Mouse (Mus musculus) left cerebral cortex, postnatal 4 days (tissue): ENCODE measurements around the gene Mt2. TPM values are rescaled to one million over a fixed set of nuclear protein-coding genes. Genes with fewer than 3 reads are reported as not detected.

Experiments
- DNase-seq: peaks from one replicate; pipeline ENCODE4 v3.0.0-alpha.2; 2022
- intact Hi-C: fragments of 180-260 bp; cut with DNase I; formaldehyde crosslinking; loops from one replicate; pipeline ENCODE4 v1.15.1; 2025
- total RNA-seq, 2 experiments: library from RNA; stranded (reverse); gene quantifications; 2 replicates each; pipeline ENCODE4 v1.2.3; 2021

The Mt2 gene
- total RNA-seq, 2 experiments from 2014 or later, result 48.9 to 50.5 TPM

DNA sequence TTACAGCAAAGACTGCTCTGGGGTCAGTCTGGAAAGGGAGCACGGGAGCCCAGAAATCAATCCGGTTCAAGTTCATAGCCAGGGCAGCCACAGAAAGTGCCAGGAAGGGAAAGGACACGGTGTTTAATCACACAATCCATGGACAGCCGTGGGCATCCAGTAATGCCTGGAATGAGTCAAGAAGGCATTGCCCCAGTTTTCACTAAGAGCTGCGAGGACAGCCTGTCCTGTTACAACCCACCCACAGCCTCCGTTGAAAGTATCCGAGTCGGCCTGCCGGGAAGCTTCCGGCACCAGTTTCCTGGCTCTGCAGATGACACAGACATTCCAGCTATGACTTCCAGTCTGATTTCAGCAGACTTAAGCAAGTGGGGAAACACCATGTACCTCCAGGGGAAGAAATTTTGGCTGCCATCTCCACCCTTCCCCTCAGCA is 1.1 kb upstream of the Mt2 start:
- intact Hi-C loops, result no loop called here
- no peak for DNase-seq

DNA sequence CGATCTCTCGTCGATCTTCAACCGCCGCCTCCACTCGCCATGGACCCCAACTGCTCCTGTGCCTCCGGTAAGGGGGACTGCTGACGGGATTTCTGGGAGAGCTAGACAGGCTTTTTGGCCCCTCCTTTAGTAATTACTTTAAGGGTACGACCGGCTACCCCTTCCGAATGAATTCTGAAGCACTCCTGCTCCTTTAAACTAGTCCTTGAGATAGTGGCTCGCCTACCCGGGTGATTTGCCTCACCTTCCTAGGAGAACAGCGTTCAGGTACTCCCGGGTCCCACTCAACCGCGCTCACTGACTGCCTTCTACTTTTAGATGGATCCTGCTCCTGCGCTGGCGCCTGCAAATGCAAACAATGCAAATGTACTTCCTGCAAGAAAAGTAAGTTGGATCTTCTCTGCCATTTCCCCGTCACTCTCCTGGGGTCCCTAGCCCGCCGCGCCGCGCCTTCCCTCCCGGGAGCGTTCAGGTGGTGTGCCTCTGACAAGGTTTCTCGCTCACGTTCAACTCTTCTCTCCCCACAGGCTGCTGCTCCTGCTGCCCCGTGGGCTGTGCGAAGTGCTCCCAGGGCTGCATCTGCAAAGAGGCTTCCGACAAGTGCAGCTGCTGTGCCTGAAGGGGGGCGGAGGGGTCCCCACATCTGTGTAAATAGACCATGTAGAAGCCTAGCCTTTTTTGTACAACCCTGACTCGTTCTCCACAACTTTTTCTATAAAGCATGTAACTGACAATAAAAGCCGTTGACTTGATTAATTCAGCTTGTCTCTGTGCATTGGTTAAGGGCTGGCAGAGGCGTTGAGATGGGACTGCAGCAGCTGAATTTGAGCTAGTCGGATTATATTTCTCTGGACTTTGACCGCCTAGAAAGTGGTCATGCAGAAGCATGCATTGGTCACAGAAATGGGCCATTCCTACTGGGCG is 607 bp downstream of the Mt2 start:
- DNase-seq, result peak; percentile 5
- intact Hi-C loops, result no loop called here

DNA sequence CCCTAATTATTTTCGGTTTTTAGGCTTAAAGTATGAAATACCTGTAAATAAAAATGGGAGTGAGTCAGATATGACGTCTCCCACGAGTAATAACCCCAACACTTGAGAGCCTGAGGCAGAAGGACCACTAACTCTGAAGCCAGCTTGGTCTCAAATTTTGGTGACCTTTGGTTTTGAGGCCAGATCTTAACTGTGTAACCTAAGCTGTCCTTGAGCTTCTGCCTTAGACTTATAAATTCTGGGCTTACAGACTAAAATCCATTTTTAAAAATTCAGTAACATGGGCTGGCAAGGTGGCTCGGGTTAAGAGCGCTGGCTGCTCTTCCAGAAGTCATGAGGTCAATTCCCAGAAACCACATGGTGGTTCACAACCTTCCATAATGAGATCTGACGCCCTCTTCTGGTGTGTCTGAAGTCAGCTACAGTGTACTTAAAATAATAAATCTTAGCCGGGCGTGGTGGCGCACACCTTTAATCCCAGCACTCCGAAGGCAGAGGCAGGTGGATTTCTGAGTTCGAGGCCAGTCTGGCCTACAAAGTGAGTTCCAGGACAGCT is 1.5 kb downstream of the Mt2 start:
- DNase-seq, result no peak
- intact Hi-C loops, result no loop called here

DNA sequence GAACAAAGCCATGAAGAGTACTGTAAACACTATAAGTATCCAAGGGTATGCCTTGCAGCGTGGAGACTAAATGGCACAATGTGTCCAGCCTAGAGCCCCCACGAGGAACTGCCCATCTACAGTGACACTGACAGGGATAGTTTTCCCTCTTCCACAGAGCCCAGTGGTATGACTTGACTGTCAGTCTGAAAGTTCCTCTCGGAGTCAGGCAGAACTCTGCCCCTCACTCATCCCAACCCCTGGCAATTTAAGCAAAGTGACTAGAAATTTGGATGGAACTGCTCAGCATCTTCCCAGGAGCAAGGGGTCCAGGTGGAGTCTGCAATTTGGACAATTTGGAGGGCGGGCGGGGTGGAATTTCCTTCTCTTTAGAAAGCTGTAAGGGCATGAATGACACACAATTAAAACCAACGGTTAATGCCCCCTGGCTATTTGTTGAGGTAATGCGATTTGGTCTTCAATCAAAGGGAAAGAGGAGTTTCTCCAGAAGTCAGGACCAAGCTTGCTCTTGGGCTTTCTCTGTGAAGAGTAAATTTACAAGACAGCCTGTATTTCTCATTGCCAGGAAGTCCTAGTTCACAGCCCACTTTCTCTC is 2.3 kb downstream of the Mt2 start:
- intact Hi-C loops, result no loop called here
- DNase-seq, result no peak

DNA sequence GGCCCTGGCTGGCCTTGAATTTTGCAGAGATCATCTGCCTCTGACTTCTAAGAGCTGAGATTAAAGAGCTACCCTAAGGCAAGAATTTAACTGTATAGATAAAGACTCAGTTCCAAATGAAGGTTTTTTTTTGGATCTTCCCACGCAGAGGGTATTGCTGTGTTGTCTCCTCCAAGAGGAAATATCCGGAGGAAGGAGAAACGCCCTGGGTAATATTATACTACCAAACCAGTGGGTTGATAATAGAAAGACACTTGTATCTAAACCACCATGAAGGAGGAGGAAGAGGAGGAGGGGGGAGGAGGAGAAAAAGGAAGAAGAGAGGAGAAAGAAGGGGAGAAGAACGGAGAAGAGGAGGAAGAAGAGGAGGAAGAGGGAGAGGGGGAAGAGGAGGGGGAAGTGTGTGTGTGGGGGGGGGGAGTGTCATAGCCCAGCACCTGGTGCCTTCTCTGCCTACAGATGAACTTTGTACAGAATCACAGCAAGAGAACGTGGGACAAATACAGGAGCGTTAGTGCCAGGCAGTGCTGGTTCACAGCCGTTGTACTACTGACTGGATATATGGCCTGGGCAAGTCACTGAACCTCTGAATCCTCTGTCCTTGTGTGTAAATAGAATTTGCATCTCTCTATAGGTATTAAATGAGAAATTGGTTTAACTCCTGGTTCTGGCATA is 5.4 kb downstream of the Mt2 start:
- intact Hi-C loops, result no loop called here
- no peak for DNase-seq

DNA sequence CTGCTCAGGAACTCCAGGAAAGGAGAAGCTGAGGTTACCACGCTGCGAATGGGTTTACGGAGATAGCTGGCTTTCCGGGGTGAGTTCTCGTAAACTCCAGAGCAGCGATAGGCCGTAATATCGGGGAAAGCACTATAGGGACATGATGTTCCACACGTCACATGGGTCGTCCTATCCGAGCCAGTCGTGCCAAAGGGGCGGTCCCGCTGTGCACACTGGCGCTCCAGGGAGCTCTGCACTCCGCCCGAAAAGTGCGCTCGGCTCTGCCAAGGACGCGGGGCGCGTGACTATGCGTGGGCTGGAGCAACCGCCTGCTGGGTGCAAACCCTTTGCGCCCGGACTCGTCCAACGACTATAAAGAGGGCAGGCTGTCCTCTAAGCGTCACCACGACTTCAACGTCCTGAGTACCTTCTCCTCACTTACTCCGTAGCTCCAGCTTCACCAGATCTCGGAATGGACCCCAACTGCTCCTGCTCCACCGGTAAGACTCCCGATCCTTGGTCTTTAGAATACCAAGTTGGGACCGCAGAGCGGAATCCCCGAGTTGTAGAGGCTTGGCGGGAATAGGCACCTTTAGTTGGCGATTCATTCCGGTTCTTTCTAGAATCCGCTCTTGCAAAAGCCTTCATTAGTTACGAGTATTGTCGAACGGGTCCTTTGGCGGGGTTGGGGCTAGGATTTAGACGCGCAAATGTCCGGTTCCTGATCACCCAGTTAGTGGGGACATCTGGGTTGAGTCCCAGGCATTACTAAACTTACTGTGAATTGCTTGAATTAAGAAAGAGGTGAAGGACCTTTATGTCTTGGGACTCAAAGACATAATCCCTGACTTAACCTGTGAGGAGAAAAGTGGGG is 6.6 kb downstream of the Mt2 start, which contains the start of gene Mt1:
TSS of gene Mt1 (plus strand) at position 226 of the 856 bp plus-strand sequence.
- intact Hi-C loops, result no loop called here
- peak; percentile 81 for DNase-seq

DNA sequence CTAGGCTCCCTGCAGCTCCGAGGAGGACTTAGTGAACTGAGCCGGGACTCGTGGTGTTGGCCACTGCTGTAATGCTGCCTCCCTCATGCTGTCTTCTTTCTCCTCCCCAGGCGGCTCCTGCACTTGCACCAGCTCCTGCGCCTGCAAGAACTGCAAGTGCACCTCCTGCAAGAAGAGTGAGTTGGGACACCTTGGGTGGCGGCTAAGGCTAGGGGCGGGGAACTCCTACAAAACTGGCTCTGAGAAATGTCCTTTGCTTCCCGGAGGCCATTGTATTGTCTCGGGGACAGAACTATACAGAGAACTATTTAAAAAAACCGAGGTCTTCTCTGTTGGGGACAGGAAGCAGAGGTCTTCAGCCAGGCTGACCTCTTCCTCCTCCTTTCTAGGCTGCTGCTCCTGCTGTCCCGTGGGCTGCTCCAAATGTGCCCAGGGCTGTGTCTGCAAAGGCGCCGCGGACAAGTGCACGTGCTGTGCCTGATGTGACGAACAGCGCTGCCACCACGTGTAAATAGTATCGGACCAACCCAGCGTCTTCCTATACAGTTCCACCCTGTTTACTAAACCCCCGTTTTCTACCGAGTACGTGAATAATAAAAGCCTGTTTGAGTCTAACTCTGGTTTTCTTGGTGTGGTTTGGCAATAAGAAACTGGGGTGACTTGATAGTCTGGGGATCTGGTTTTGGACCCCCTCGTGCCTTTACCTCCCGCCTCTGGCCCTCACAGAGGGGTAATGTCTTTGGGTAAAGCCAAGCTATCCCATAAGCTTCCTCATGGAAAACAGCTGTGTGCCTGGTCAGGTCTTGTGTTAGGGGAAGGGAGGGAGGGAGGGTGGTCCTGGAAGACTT is 7.5 kb downstream of the Mt2 start:
- intact Hi-C loops, result no loop called here
- DNase-seq, result no peak

DNA sequence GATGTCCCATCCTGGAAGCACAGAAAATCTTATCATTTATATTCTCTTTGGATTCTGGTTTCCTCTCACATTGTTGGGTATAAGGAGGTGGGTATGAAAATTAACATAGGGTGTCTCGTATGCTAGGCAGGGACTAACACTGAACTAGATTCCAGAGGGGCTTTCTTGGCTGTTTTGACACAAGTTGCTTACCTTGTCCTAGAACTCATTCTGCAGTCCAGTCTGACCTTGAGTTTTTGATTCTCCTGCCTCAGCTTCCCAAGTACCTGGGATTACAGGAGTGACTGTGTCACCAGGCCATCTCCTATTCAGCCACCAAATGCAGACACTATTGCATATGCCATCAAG is 8.1 kb downstream of the Mt2 start:
- no peak for DNase-seq
- intact Hi-C loops, result no loop called here

DNA sequence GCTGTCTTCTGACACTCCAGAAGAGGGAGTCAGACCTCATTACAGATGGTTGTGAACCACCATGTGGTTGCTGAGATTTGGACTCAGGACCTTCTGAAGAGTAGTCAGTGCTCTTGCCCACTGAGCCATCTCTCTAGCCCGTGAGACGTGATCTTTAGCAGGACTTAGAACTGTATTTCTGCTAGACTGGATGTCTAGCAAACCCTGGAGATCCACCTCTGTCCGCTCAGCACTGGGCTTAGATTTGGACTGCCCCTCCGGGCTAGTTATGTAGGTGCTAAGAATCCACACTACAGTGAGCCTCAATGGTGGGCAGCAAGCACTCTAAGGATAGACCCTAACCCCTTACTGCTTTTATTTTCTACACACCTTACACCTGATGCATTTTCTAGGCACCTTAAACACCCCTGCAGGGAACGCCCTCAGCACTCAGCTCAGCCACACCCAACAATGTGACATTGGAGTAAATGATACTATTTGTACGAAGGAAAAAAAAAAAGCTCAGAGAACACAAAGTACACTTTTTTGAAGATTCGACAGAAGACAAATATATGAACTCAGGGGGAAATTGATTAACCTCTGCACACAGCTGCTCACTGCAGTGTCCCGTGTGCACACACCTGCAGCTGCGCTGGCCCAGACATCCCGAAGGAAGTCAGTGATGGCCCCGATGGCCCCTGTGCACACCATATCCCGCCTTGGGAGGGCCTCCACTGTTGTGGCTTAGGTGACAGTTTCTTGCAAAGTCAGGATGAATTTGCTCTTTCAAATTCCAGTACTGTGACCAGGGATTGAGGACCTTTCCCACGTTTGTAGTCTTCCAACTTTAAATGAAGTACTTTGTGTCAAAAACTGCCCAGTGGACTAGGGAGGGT is 9.8 kb downstream of the Mt2 start:
- intact Hi-C loops, result no loop called here
- DNase-seq, result no peak

DNA sequence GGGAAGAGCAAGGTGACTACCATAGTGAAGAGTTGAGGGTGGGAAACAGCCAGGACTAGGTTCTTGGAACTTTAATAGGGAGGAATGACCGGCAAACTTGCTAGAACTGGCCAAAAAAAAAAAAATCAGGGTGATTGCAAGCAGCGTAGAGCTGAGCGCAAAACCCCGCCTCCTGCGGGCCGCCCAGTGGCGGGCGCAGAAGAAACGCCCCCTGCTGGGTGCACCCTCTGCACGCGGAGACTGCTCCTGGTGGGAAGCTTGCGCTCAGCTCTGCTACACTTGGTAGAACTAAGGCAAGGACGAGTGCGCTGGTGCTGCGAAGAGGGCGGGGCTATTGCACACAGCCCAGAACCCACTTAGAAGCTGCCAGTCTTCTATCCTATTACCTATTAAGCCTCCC is 10.7 kb downstream of the Mt2 start:
- DNase-seq, result peak; percentile 36
- intact Hi-C loops, result no loop called here

DNA sequence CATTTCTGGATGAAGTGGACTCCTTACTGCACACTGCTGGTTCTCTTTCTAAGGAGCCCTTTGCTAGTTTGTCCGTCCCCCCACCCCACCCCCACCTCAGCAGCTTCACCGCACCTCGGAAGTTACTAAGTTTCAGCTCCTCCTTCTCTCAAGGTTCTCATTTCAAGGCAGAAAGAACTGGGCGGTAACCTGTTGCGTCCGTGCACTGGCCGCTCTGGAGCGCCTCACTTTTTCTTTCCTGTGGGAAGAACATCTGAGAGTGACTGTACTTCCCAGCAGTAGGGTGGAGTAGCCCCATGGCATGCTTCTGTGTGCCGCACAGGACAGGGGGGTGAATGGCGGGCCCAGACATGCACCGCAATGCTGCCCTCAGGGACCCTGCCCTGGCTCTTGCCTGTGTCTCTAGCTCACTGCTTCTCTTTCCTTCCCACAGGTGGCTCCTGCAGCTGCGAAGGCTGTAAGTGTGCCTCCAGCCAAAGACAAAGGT is 11.9 kb downstream of the Mt2 start:
- intact Hi-C loops, result no loop called here
- no peak for DNase-seq

DNA sequence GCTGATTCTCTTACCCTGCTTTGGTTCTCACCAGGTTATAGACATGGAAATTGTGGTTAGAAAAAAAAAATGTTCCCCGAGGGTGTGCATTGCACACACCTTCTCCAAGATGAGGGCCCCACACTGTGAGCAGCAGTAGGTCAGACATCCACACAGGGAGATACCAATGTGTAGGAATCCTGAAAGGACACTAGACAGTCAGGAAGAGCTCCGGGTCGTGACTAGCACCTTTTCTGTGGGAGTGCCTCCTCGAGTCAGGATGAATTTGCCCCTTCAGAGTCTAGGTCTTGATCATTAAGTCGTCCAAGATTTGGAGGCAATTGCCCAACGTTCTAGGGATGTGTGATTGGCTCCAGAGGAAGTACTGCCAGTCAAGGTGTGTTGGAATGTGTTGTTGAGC is 13.3 kb downstream of the Mt2 start:
- intact Hi-C loops, result no loop called here
- DNase-seq, result no peak

DNA sequence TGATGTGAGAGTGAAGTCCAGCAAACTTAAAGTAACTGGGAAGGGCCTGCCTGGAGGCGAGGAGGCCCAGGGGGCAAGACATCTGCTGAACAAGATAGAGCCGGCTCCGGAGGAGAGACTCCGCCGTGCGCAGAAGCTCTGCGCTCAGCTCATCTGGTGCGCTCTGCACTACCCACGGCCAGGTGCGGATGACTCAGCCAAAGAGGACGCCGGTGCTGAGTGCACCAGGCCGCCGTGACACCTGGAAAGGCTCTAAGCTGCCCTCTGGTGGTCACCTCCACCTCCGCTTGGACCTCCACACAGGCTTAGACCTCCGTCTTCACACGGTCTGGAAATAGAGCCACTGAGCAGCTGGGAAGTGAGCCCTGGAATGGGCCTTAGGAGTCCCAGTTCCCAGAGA is 14.1 kb downstream of the Mt2 start:
- DNase-seq, result peak; percentile 75
- intact Hi-C loops, result no loop called here

DNA sequence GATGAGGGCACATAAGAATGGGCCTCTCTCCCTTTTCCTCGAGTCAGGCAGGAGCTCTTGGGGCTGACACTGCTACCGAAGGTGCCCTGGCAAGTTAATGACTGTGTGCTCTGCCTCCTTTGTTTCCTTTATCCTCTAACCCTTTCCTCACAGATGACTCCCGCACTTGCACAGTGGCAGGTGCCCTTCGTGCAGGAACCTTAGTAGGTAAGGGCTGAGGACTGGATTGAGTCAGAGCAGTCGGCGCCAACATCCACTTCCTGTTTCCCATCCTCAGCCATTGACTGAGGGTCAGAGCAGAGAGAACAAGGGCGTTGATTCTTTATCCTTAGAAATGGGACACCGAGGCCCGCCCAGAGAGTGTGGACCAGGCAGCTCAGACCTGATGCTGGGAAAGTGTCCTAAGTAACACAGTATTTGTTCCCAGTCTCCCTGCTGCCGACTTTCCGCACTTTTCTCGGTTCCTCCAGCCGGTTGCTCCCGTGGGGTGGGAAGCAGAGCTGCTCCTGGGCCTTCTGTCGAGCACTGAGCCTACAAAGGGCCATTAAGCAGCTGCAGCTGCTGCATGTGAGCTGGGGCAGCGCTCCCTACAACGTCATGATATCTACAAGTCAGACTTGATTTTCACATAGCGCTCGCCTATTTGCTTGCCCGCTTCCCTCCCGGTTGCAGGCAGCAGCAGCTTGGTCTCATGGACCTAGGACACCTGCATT is 15.0 kb downstream of the Mt2 start:
- intact Hi-C loops, result no loop called here

DNA sequence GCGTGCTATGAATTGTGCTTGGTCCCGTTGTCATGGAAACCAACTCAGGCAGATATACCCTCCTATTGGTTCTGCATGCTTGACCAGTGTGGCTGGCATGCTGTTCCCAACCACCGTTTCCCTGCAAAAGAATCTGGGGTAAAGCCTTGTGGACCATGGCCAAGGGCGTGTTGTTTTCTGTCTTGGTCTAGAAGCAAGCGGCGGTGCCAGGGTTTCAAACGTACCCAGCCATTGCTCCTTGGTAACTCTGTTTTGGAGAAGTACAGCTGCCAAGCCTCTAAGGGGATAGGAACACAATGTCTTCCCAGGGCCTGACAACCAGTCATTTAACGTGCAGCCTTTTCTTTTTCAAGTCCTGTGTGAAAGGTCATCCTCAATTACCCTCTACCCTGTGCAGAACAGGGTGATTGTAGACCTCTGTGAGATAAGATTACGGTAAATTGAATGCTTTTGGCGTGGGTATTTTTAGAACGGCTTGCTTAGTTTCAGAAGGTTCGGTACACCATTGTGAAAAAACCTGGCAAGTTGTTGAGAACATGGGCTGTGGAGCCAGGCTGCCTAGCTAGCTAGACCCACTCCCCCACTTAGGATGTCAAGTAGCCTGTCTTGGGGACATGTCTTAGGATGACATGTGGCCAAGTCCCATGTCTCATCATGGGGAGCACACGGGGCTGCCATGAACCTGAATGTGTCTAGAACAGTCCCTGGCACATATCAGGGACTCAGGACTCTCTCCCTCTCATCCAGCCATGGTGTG is 17.0 kb downstream of the Mt2 start:
- intact Hi-C loops, result no loop called here
- peak; percentile 72 for DNase-seq

More for the DNA sequence above, 15.0 kb downstream of the Mt2 start:
- DNase-seq, result no peak

DNA sequence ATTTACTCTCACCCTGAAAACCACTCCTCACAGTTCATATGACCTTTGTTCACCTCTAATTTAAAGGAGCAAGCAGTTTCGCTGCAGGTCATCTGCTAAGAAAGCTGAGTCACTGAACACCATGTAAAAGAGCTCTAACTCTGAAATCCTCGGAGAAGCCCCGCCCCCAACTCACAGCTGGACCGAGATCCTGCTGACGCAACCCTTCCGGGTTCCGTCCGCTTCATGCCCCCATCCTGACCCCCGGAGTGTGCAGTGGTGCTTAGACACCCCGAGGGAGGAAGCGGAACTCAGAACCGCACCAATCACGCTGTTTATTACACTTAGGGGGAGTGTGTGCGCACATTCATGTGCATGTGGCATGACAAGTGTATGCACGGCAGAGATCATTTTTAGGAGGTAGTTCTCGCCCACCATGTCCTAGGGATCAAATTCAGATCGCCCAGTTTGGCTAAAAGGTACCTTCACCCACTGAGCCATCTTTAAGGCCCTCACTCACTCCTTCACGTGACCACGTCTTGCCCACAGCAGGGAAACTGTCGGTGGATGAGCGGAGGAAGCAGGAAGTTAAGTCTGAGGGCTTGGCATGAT is 18.7 kb downstream of the Mt2 start:
- no peak for DNase-seq
- intact Hi-C loops, result no loop called here

DNA sequence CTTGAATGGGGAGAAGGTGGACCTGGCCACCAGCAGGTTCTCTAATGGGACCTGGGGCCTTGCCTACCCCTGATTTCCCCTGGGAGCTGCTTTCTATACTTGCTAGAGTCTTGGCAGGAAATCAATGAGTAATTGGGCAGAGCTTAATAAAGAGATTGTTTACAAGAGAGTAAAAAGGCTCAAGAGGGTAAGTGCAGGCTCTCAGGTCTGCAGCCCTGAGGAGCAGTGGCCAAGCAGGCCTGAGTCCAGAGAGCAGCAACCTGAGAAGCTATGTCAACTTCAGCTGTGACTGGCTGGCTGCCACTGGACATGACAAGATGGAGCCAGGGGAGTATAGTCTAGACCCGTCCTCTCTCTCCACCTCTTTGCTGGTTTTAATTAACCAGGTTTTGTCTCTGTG is 20.5 kb downstream of the Mt2 start:
- no peak for DNase-seq
- intact Hi-C loops, result no loop called here
